Mouse (Mus musculus) stomach, postnatal 0 days (tissue): ENCODE measurements around the gene Barhl2. TPM values are rescaled to one million over a fixed set of nuclear protein-coding genes. Genes with fewer than 3 reads are reported as not detected.

Experiments
- ATAC-seq: fragments of 200-750 bp; cut with Nextera tagmentation; 2 replicates; pipeline ENCODE4 v1.8.0; 2017; ENCODE audit not compliant: low FRiP score, low TSS enrichment
- DNase-seq: peaks from one replicate; pipeline ENCODE4 v3.0.0-alpha.2; 2016; ENCODE audit warnings: low spot score
- H3K27ac ChIP-seq: fragments of 300-500 bp; sonication (generic); replicated peaks from 2 replicates; pipeline ENCODE4 v1.5.1; 2014; ENCODE audit warnings: mild to moderate bottlenecking, control low read depth
- H3K27me3 ChIP-seq: fragments of 300-500 bp; sonication (generic); 2 replicates; pipeline ENCODE4 v1.6.1; 2014; ENCODE audit warnings: low read length; ENCODE audit not compliant: control insufficient read depth, insufficient read depth
- H3K36me3 ChIP-seq: fragments of 300-500 bp; sonication (generic); 2 replicates; pipeline ENCODE4 v1.6.1; 2014; ENCODE audit warnings: low read length, mixed read lengths; ENCODE audit not compliant: control insufficient read depth, insufficient read depth
- H3K4me1 ChIP-seq: fragments of 300-500 bp; sonication (generic); replicated peaks from 2 replicates; pipeline ENCODE4 v1.6.1; 2014; ENCODE audit warnings: antibody characterized with exemption; ENCODE audit not compliant: control insufficient read depth, insufficient read depth
- H3K4me2 ChIP-seq: fragments of 300-500 bp; sonication (generic); replicated peaks from 2 replicates; pipeline ENCODE4 v1.6.1; 2014; ENCODE audit warnings: low read depth, mild to moderate bottlenecking, control low read depth, moderate library complexity
- H3K4me3 ChIP-seq: fragments of 300-500 bp; sonication (generic); 2 replicates; pipeline ENCODE4 v1.5.1; 2014; ENCODE audit warnings: low read depth, low read length, control low read depth
- H3K9ac ChIP-seq: fragments of 300-500 bp; sonication (generic); 2 replicates; pipeline ENCODE4 v1.6.1; 2014; ENCODE audit warnings: mild to moderate bottlenecking, low read length, control low read depth, mixed read lengths
- H3K9me3 ChIP-seq: fragments of 300-500 bp; sonication (generic); 2 replicates; pipeline ENCODE4 v1.6.1; 2016; ENCODE audit warnings: low read length; ENCODE audit not compliant: control insufficient read depth
- CTCF ChIP-seq: IDR thresholded peaks from 2 replicates; pipeline ENCODE4 v1.5.1; 2016; ENCODE audit warnings: antibody characterized with exemption, low read depth, mild to moderate bottlenecking, moderate library complexity
- EP300 ChIP-seq: optimal IDR thresholded peaks from 2 replicates; pipeline ENCODE3; 2016; ENCODE audit warnings: antibody characterized with exemption
- WGBS: fragments of 180-500 bp; shearing (Covaris S2); extraction: QIAGEN DNeasy Blood & Tissue Kit; methylation state at CpG from one replicate; pipeline ENCODE4 v1.1.7; 2014; 5-methylcytosine and 5-hydroxymethylcytosine counted together
- polyA plus RNA-seq: library from polyadenylated mRNA; unstranded; fragments of >200 nt; fragmentation: Nextera tagmentation; extraction: Ambion mirVana; gene quantifications from 2 replicates; pipeline ENCODE4 v1.2.1, GENCODE M21; 2015

Barhl2 gene
- polyA plus RNA-seq: not detected in 2 replicates

DNA sequence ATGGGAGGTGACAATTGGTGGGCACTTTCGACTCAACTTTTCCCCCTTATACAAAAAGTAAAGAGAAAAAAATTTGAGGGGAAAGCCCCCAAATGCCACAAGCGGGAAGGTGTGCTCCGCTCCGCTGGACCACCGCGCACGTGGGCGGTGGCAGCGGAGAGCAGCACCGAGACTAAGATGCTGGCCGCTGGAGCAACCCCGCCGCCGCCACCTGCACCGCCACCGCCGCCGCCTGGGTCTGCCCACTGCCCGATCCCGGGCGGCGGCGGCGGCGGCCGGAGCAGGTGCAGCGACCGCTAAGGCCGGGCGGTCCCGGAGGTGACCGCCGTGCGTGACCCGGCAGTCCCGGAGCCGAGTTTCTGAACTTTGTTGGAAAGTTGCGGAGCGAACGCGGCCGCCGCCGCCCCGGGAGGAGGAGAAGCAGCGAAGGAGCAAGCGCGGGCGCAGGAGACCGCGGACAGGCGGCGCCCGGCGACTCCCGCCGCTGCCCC is at the start of gene Barhl2:
Gene Barhl2, minus strand, starts transcription at position 181 of the 491 bp plus-strand sequence.
- WGBS: 3% methylated on average over 30 of the region's 57 CpGs
- DNase-seq (no peak), ATAC-seq (no peak)
- TF ChIP-seq CTCF: no peak
- no peak for TF ChIP-seq EP300
- peak within 1 kb of the TSS; percentile 61 for H3K4me2 ChIP-seq
- H3K36me3 ChIP-seq: no peaks in the 10 kb centered on the region
- H3K27ac ChIP-seq: no peak within 1 kb of the TSS
- H3K9me3 ChIP-seq: no peaks in the 10 kb centered on the region
- no peaks in the 10 kb centered on the region for H3K4me1 ChIP-seq
- H3K27me3 ChIP-seq: peaks cover 46% of the 10 kb centered on the region
- H3K4me3 ChIP-seq: peak within 1 kb of the TSS; percentile 45
- no peak within 1 kb of the TSS for H3K9ac ChIP-seq

DNA sequence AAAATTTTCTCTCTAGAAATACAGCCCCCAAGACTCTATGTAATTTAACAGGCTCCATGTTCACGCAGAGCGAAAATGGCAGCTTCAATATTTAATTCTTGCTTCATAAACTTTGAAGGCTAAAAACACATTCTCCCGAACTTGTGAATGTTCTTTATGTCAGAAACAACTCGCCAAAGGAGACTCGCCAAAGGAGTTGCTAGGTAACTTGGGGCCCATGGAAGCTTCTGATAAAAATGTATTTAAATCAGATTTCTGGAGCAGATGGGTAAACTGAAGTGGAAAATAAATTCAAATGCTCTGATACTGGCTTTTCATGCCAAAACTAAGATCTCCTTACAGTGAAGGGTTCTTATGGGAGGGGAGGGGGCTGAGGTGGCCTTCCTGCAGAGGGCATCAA is 48.1 kb upstream of the Barhl2 start:
- DNase-seq: no peak
- Histone ChIP-seq H3K9ac (no peak overlapping the region), H3K4me3 (no peak overlapping the region), H3K27me3 (no peaks in the 10 kb centered on the region), H3K27ac (no peak overlapping the region), H3K36me3 (no peaks in the 10 kb centered on the region), H3K4me2 (no peak overlapping the region), H3K9me3 (no peaks in the 10 kb centered on the region), H3K4me1 (no peaks in the 10 kb centered on the region)
- 79% methylated on average over 5 of the region's 5 CpGs for WGBS
- ATAC-seq: no peak
- no peak for TF ChIP-seq CTCF
- no peak for TF ChIP-seq EP300

DNA sequence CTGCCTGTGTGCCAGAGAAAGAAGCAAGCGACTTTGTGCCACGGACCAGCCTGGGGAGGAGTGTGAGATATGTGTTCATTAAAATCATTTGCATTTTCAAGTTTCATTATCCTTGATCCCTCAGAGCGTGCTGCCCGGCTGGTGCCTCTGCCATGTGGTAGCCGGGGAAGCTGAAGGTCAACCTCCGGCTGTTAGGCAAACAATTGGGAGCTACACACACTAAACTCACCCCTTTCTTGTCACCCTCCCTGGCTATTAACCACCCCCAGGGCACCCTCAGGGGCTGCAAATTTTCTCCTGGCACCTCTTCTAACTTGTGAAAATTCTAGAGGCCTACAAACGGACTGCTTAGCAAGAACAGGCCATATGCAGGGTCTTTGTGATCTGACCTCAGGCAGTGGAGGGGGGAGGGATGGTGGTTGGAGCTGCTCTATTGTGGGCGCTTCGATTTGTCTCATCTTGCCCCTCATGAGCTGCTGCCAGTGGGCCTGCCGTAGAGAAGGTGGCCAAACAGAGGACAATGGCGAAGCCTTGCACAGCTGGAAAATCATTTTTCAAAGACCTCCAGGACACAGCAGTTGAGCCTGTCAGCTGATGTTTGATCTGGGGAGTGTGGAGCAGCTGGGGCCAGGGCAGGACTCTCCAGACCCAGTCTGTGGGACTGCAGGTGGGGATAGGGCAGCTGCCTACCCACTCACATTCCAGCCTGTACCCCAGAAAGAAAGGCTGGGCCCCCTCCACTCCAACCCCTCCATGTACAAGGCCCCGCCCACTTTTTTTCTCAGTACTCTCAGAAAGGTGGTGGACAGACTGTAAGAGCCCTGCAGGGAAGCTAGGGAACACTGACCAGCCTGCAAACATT is 44.9 kb upstream of the Barhl2 start:
- no peak overlapping the region for H3K4me3 ChIP-seq
- no peaks in the 10 kb centered on the region for H3K27me3 ChIP-seq
- no peaks in the 10 kb centered on the region for H3K9me3 ChIP-seq
- DNase-seq: no peak
- TF ChIP-seq EP300 (no peak), CTCF (no peak)
- no peaks in the 10 kb centered on the region for H3K4me1 ChIP-seq
- WGBS: 51% methylated on average over 12 of the region's 12 CpGs
- H3K36me3 ChIP-seq: no peaks in the 10 kb centered on the region
- ATAC-seq: no peak
- no peak overlapping the region for H3K4me2 ChIP-seq
- H3K9ac ChIP-seq: no peak overlapping the region
- H3K27ac ChIP-seq: no peak overlapping the region

DNA sequence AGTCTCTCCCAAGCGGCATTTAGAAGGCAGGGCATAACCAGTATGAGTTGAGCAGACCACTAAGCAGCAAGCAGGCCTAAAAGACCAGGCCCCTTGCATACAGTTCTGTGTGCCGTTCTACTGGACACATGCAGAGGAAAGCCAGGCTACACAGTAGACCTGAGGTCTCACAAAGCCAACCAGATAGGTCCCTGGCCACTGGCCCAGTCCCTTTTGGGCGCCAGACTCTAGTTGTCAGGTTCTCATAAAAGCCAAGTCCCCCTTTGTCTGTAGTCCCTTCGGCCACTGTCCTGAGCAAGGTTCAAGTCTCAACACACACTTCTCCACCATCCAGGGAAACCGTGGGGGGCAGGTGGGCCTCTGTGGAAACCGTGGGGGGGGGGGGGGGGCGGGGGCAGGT is 44.3 kb upstream of the Barhl2 start:
- H3K4me3 ChIP-seq: no peak overlapping the region
- no peaks in the 10 kb centered on the region for H3K36me3 ChIP-seq
- H3K4me2 ChIP-seq: no peak overlapping the region
- H3K9ac ChIP-seq: no peak overlapping the region
- H3K27me3 ChIP-seq: no peaks in the 10 kb centered on the region
- no peak for DNase-seq
- H3K27ac ChIP-seq: no peak overlapping the region
- no peaks in the 10 kb centered on the region for H3K4me1 ChIP-seq
- no peak for ATAC-seq
- H3K9me3 ChIP-seq: no peaks in the 10 kb centered on the region
- WGBS: 80% methylated on average over 6 of the region's 7 CpGs
- no peak for TF ChIP-seq EP300
- TF ChIP-seq CTCF: no peak

DNA sequence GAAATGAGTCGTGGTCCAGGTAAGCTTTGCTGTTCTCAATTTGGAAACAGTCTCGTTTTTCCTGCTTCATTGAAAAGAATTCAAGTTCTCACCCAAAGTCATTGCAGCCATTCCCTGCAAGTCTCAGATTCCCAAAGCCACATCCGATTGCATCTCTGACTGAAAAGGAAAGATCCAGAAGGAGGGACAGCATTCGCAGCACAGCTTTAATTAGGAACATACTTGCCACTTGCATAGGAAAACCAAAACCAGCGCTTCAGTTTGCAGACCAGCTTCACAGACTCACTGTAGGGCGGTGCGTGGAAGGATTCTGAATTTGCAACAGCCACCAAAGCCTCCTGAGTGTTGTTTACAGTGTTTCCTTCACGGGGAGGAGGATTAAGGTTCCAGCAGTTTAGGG is 33.8 kb upstream of the Barhl2 start:
- WGBS: 63% methylated on average over 8 of the region's 8 CpGs
- TF ChIP-seq CTCF: no peak
- no peak for TF ChIP-seq EP300
- Histone ChIP-seq H3K4me2 (no peak overlapping the region), H3K4me3 (no peak overlapping the region), H3K27me3 (no peaks in the 10 kb centered on the region), H3K36me3 (no peaks in the 10 kb centered on the region), H3K27ac (no peak overlapping the region), H3K9ac (no peak overlapping the region), H3K4me1 (no peaks in the 10 kb centered on the region), H3K9me3 (no peaks in the 10 kb centered on the region)
- DNase-seq (no peak), ATAC-seq (no peak)

DNA sequence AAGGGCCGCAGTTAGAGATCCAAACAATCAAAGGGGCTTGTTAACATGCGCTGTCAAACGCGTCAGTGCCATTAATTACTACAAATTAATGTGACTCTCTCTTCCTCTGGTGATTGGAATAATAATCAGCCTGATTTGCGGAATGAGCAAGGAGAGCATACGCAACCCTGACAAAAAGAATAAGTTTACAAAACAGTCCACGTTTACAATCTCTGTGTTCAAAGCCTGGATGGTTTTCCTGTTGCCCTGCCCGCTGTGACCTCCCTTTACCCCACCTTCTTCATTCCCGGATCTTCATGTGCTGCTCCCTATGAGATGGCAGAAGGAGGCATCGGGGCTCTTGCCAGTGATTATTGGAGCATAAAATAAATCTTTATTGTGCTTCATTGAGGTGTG is 14.1 kb upstream of the Barhl2 start:
- Histone ChIP-seq H3K27me3 (peaks cover 7% of the 10 kb centered on the region; the same call in 1 of the 2 replicates), H3K9me3 (no peaks in the 10 kb centered on the region), H3K4me2 (no peak overlapping the region), H3K36me3 (no peaks in the 10 kb centered on the region), H3K4me1 (no peaks in the 10 kb centered on the region), H3K4me3 (no peak overlapping the region), H3K9ac (no peak overlapping the region), H3K27ac (no peak overlapping the region)
- DNase-seq: no peak
- TF ChIP-seq CTCF (no peak), EP300 (no peak)
- 10% methylated on average over 10 of the region's 10 CpGs for WGBS
- ATAC-seq: no peak
